ENCODE assay signal across 8 mouse cellular contexts in genomic region chr5:125440583-125441233, GRCm38 (mm10). TPM values are rescaled to one million over a fixed set of nuclear protein-coding genes. Genes with fewer than 3 reads are reported as not detected.
A peak's percentile ranks its signal among the peaks of the same experiment; 100 is the strongest.
DNase-seq lines count a peak whose midpoint lies in the region; ATAC-seq and TF ChIP-seq lines count a peak whose summit lies in the region.

No protein-coding gene starts in this region.

- peak overlapping the region; percentile 75 for H3K9ac ChIP-seq in ES-E14 (ENCODE audit: insufficient read depth, low read depth, low read length, poor library complexity, severe bottlenecking)
- H3K9ac ChIP-seq in heart, embryonic 14.5 days (ENCODE audit: low read length) = peak overlapping the region; percentile 91
- peak overlapping the region; percentile 88 for H3K9ac ChIP-seq in liver, embryonic 15.5 days

- H3K4me3 ChIP-seq in gastrocnemius, adult 2 months = peak overlapping the region; percentile 94
- peak overlapping the region; percentile 95 to 100 for H3K4me3 ChIP-seq in ES-E14 (ENCODE audit: insufficient read depth in 1 of 2, low read depth in 1 of 2, low read length in 2 of 2, poor library complexity in 1 of 2, severe bottlenecking in 1 of 2)
- H3K4me3 ChIP-seq in heart, embryonic 14.5 days (ENCODE audit: control insufficient read depth in 1 of 2, insufficient read depth in 1 of 2, low read depth in 1 of 2, low read length in 2 of 2) = peak overlapping the region; percentile 96 to 99
- peak overlapping the region; percentile 91 for H3K4me3 ChIP-seq in liver, embryonic 15.5 days (replicated peaks)

- 0 out of 2 replicates have a peak, but pooled peaks have one; percentile 11 for ATAC-seq in heart, embryonic 14.5 days (ENCODE audit: insufficient number of reproducible peaks, insufficient read depth, low FRiP score, low read depth)
- ATAC-seq in liver, embryonic 15.5 days (ENCODE audit: insufficient read depth) = peak; percentile 13; the same call in 1 of the 2 replicates

- intact Hi-C loops in gastrocnemius, adult 2 months (cut with DNase I) = no loop called here
- intact Hi-C loops in gastrocnemius, postnatal 36 days (cut with DNase I) = no loop called here

- in situ Hi-C loops in ES-E14 (cut with MboI; ENCODE audit: low sequenced_read_pairs in 2 of 2, unreplicated experiment in 2 of 2) = no loop called here

- no peaks in the 10 kb centered on the region for H3K9me3 ChIP-seq in ES-E14 (ENCODE audit: control insufficient read depth, insufficient read depth, low read depth, low read length)
- H3K9me3 ChIP-seq in heart, embryonic 14.5 days (ENCODE audit: control insufficient read depth, low read length) = no peaks in the 10 kb centered on the region
- no peaks in the 10 kb centered on the region for H3K9me3 ChIP-seq in liver, embryonic 15.5 days (replicated peaks)

- H3K4me2 ChIP-seq in heart, embryonic 14.5 days (ENCODE audit: low read length) = peak overlapping the region; percentile 87
- peak overlapping the region; percentile 100 for H3K4me2 ChIP-seq in liver, embryonic 15.5 days

- H3K27me3 ChIP-seq in heart, embryonic 14.5 days (ENCODE audit: control insufficient read depth, insufficient read depth, low read length) = no peaks in the 10 kb centered on the region
- H3K27me3 ChIP-seq in liver, embryonic 15.5 days = no peaks in the 10 kb centered on the region

- peaks cover 4 to 5% of the 10 kb centered on the region in 2 experiments for H3K4me1 ChIP-seq in ES-E14 (ENCODE audit: control insufficient read depth in 2 of 2, insufficient read depth in 2 of 2, low read length in 2 of 2, poor library complexity in 1 of 2)
- peaks cover 5 to 7% of the 10 kb centered on the region in 2 experiments; a peak in 3 of 4 replicates for H3K4me1 ChIP-seq in heart, embryonic 14.5 days (ENCODE audit: control insufficient read depth in 2 of 2, insufficient read depth in 2 of 2, low read length in 2 of 2)
- peaks cover 53% of the 10 kb centered on the region for H3K4me1 ChIP-seq in liver, embryonic 15.5 days (replicated peaks)

- H3K27ac ChIP-seq in gastrocnemius, adult 2 months = peak overlapping the region; percentile 84
- peak overlapping the region; percentile 56 for H3K27ac ChIP-seq in ES-E14 (ENCODE audit: insufficient read depth, low read depth, low read length, poor library complexity, severe bottlenecking)
- H3K27ac ChIP-seq in heart, embryonic 14.5 days (replicated peaks in 1 of 2; ENCODE audit: control insufficient read depth in 1 of 2, insufficient read depth in 1 of 2, low read depth in 2 of 2, low read length in 2 of 2) = peak overlapping the region; percentile 74 to 89
- peak overlapping the region; percentile 64 for H3K27ac ChIP-seq in liver, embryonic 15.5 days (replicated peaks)

- DNase-seq in gastrocnemius, adult 2 months = no peak
- DNase-seq in gastrocnemius, postnatal 36 days = no peak
- DNase-seq in ES-E14 (ENCODE audit: low read depth, low spot score) = no peak
- peak; percentile 12 for DNase-seq in yolk sac, embryonic 10.5 days (ENCODE audit: low spot score)
- no peak for DNase-seq in cerebellum, adult 18-20 months
- DNase-seq in left cerebral cortex, adult 18-20 months (ENCODE audit: low spot score in 2 of 2) = no peak

- 6% methylated on average over 7 of the region's 7 CpGs for WGBS in heart, embryonic 14.5 days
- 2% methylated on average over 7 of the region's 7 CpGs for WGBS in liver, embryonic 15.5 days (ENCODE audit: insufficient replicate concordance)

- no peak for TF ChIP-seq CTCF in gastrocnemius, adult 2 months (IDR thresholded peaks at IDR 0.05)

- H3K36me3 ChIP-seq in ES-E14 (ENCODE audit: control insufficient read depth, insufficient read depth, low read length, poor library complexity, severe bottlenecking) = no peaks in the 10 kb centered on the region
- H3K36me3 ChIP-seq in heart, embryonic 14.5 days (ENCODE audit: control insufficient read depth, insufficient read depth, low read length) = peaks cover 3% of the 10 kb centered on the region; the same call in 1 of the 2 replicates
- H3K36me3 ChIP-seq in liver, embryonic 15.5 days (replicated peaks) = 0 out of 2 replicates have a peak, but pooled peaks cover 7% of the 10 kb centered on the region

TF ChIP-seq in ES-E14, 5 proteins besides CTCF, POLR2A, EP300 and RAD21:
- TF ChIP-seq CHD2 (IDR thresholded peaks at IDR 0.05; ENCODE audit: low read depth, low read length) (no peak), HCFC1 (IDR thresholded peaks at IDR 0.05; ENCODE audit: borderline replicate concordance, insufficient read depth, low read length) (no peak), MAFK (IDR thresholded peaks at IDR 0.05; ENCODE audit: insufficient read depth, low read depth, low read length) (no peak), ZNF384 (IDR thresholded peaks at IDR 0.05; ENCODE audit: low read depth, low read length) (no peak), ZC3H11A (IDR thresholded peaks at IDR 0.05; ENCODE audit: borderline replicate concordance, low read depth, low read length) (no peak)
TF ChIP-seq in ES-E14: peak in this region for 0.

RNA-seq across cellular contexts. Expression of gene Bri3bp, which starts 0.7 kb away (rescaled TPM):
- 1 to 10 TPM; 2.5 to 3.9 TPM for total RNA-seq in gastrocnemius, adult 2 months (2021)
- total RNA-seq in gastrocnemius, postnatal 36 days (2021) = 1 to 10 TPM; 3.8 to 4.0 TPM
- 52.7 and 80.5 TPM in 2 replicates for total RNA-seq in ES-E14 (2012; rRNA removed)
- polyA plus RNA-seq in heart, embryonic 14.5 days (2014; fragmentation: Nextera tagmentation; extraction: Ambion mirVana) = 34.8 and 36.6 TPM in 2 replicates
- 23.5 and 25.8 TPM in 2 replicates for polyA plus RNA-seq in liver, embryonic 15.5 days (2015; fragmentation: Nextera tagmentation; extraction: Ambion mirVana)
- 10 to 100 TPM; 91.8 to 96.3 TPM for total RNA-seq in left cerebral cortex, adult 18-20 months (2021)

RNA-seq across cellular contexts. Expression of gene Dhx37, which starts 6.8 kb away (rescaled TPM):
- total RNA-seq in gastrocnemius, adult 2 months (2021) = 1 to 10 TPM; 4.3 to 4.4 TPM
- 1 to 10 TPM; 3.4 to 4.3 TPM for total RNA-seq in gastrocnemius, postnatal 36 days (2021)
- 24.7 and 26.3 TPM in 2 replicates for total RNA-seq in ES-E14 (2012; rRNA removed)
- 7.2 and 8.2 TPM in 2 replicates for polyA plus RNA-seq in heart, embryonic 14.5 days (2014; fragmentation: Nextera tagmentation; extraction: Ambion mirVana)
- 4.8 and 4.9 TPM in 2 replicates for polyA plus RNA-seq in liver, embryonic 15.5 days (2015; fragmentation: Nextera tagmentation; extraction: Ambion mirVana)
- total RNA-seq in left cerebral cortex, adult 18-20 months (2021) = 10 to 100 TPM; 11.9 to 14.6 TPM

RNA-seq across cellular contexts. Expression of gene Aacs, which starts 34.9 kb away (rescaled TPM):
- 1 to 10 TPM; 2.8 to 3.3 TPM for total RNA-seq in gastrocnemius, adult 2 months (2021)
- total RNA-seq in gastrocnemius, postnatal 36 days (2021) = 1 to 10 TPM; 2.5 to 3.8 TPM
- 16.5 and 20.6 TPM in 2 replicates for total RNA-seq in ES-E14 (2012; rRNA removed)
- polyA plus RNA-seq in heart, embryonic 14.5 days (2014; fragmentation: Nextera tagmentation; extraction: Ambion mirVana) = 9.4 and 9.6 TPM in 2 replicates
- polyA plus RNA-seq in liver, embryonic 15.5 days (2015; fragmentation: Nextera tagmentation; extraction: Ambion mirVana) = 18.7 and 20.1 TPM in 2 replicates
- 10 to 100 TPM; 45.7 to 49.5 TPM for total RNA-seq in left cerebral cortex, adult 18-20 months (2021)

RNA-seq across cellular contexts. Expression of gene Ubc, which starts 50.7 kb away (rescaled TPM):
- total RNA-seq in gastrocnemius, adult 2 months (2021) = 1,000 to 10,000 TPM; 1,479 to 2,293 TPM
- 1,000 to 10,000 TPM; 1,061 to 1,578 TPM for total RNA-seq in gastrocnemius, postnatal 36 days (2021)
- total RNA-seq in ES-E14 (2012; rRNA removed) = 1,120 and 1,195 TPM in 2 replicates
- 859 and 861 TPM in 2 replicates for polyA plus RNA-seq in heart, embryonic 14.5 days (2014; fragmentation: Nextera tagmentation; extraction: Ambion mirVana)
- 563 and 623 TPM in 2 replicates for polyA plus RNA-seq in liver, embryonic 15.5 days (2015; fragmentation: Nextera tagmentation; extraction: Ambion mirVana)
- 100 to 1,000 TPM; 771 to 830 TPM for total RNA-seq in left cerebral cortex, adult 18-20 months (2021)

RNA-seq across cellular contexts. Expression of gene Gm10382, which starts 51.6 kb away (rescaled TPM):
- not detected for total RNA-seq in gastrocnemius, adult 2 months (2021)
- total RNA-seq in gastrocnemius, postnatal 36 days (2021) = under 1 TPM in 1 of 2 experiments, not detected in 1; 0.20 TPM
- total RNA-seq in ES-E14 (2012; rRNA removed) = 0.98 and 1.6 TPM in 2 replicates
- polyA plus RNA-seq in heart, embryonic 14.5 days (2014; fragmentation: Nextera tagmentation; extraction: Ambion mirVana) = 0.27 and 0.32 TPM in 2 replicates
- 0.31 and 0.35 TPM in 2 replicates for polyA plus RNA-seq in liver, embryonic 15.5 days (2015; fragmentation: Nextera tagmentation; extraction: Ambion mirVana)
- total RNA-seq in left cerebral cortex, adult 18-20 months (2021) = under 1 TPM; 0.28 to 0.40 TPM

Comparison
In these comparisons a context has a peak if more than half of its experiments do, and no peak if none do; other contexts are left out.
1. RNA of gene Bri3bp, which starts 0.7 kb away (total RNA-seq): 91.8 to 96.3 TPM in left cerebral cortex, adult 18-20 months and 52.7 to 80.5 TPM in ES-E14; 3.8 to 4.0 TPM in gastrocnemius, postnatal 36 days and 2.5 to 3.9 TPM in gastrocnemius, adult 2 months; every median in the first group is over 10 times any median in the second.
2. Peak in every context shown above with its lines, with median percentiles within 50 percentile points of each other: H3K27ac ChIP-seq, H3K4me3 ChIP-seq and H3K9ac ChIP-seq.